Mouse (Mus musculus): Measurements from ENCODE around the gene Vangl1.

DNA sequence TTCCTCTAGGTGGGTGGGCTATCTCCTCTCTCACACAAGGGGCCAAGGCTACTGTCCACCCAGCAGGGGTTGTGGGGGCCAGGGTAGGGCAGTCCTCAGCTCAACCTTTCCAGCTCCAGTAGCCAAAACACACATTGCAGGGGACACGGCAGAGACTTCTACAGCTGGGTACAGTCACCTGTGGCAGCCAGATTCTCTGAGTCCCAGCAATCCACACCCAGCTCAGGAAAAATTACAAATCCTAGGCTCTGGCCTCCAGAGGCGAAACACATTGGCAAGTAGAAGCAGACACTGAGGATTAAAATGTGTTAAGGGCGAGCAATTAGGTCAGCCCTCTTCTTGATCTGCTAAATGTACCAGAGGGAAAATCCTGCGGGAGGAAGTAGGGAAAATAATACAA lies 49.1 kb upstream of the Vangl1 start:
- TF ChIP-seq GATA1 (IDR thresholded peaks at IDR 0.05; ENCODE audit: low read length), result no peak
- no peak for TF ChIP-seq TAL1 (IDR thresholded peaks at IDR 0.05; ENCODE audit: low read length)

Data from erythroblast, embryonic 14.5 days (primary cell).